Mouse (Mus musculus) frontal cortex, postnatal 14 days (tissue): ENCODE measurements at regions not wholly inside any gene's neighbourhood (a gene's known extent, or its start where the extent isn't known, plus 50 kb on each side); places are given as distances from the start of the nearest gene placed in this dataset.

Source experiments
- DNase-seq, 2 experiments: peaks; one replicate each; pipeline ENCODE4 v3.0.0; 2022; ENCODE audit warnings: low spot score in 2 of 2

DNA sequence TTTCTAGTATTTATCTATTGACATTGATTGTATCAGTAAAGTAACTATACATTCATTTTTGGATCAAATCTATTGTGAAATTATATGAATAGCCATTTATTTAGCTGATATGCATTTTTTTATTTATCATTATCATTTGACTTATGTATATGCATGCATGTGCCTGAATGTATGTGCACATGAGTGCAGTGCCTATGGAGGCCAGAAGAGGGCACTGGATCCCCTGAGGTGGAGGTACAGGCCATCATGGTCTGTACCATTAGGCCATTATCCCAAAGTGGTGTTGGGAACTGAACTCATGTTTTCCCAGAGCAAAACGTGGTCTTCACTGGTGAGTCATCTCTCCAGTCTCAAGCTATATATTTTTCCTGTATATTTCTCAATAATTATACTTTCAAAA, 63.5 kb upstream of the Nrsn1 start:
- no peak for DNase-seq
